Mouse (Mus musculus) heart, embryonic 10.5 days (tissue): ENCODE data around the gene Susd4. TPM values are rescaled to one million over a fixed set of nuclear protein-coding genes. Genes with fewer than 3 reads are reported as not detected.

Experiments used
- polyA plus RNA-seq: library from polyadenylated mRNA; unstranded; fragments of >200 nt; fragmentation: Nextera tagmentation; extraction: Ambion mirVana; gene quantifications from 2 replicates; pipeline ENCODE4 v1.2.1, GENCODE M21; 2016

The Susd4 gene
- polyA plus RNA-seq, 1 experiment from 2014 or later: 9.4 TPM

Other genes with a start within 250 kb of the Susd4 start
- 96.0 and 107 TPM in 2 replicates for gene Capn2, start 246.3 kb upstream of the Susd4 start, polyA plus RNA-seq
- 0.05 TPM in 1 of 2 replicates, not detected in the other for gene Capn8, start 198.9 kb upstream of the Susd4 start, polyA plus RNA-seq
- 0.08 TPM in 1 of 2 replicates, not detected in the other for gene Ccdc185, start 14.7 kb upstream of the Susd4 start, polyA plus RNA-seq
- gene Tlr5, start 190.9 kb downstream of the Susd4 start, polyA plus RNA-seq: 1.8 and 3.3 TPM in 2 replicates